Mouse (Mus musculus): ENCODE data around the gene Nhlh1. TPM values are rescaled to one million over a fixed set of nuclear protein-coding genes. Genes with fewer than 3 reads are reported as not detected.
A peak's percentile ranks its signal among the peaks of the same experiment; 100 is the strongest.

Gene Nhlh1
- 13.8 and 15.7 TPM in 2 replicates for polyA plus RNA-seq (2014; fragmentation: Nextera tagmentation; extraction: Ambion mirVana)

- 35% methylated on average over 2 of the region's 2 CpGs for WGBS
- H3K4me1 ChIP-seq (ENCODE audit: control insufficient read depth, insufficient read depth, low read length): peaks cover 28% of the 10 kb centered on the region
- peak within 1 kb of the TSS; percentile 54 for H3K9ac ChIP-seq (ENCODE audit: low read length)
- H3K36me3 ChIP-seq (ENCODE audit: control insufficient read depth, insufficient read depth, low read length): no peaks in the 10 kb centered on the region
- ATAC-seq (ENCODE audit: insufficient read depth, low FRiP score, low TSS enrichment) (peak; percentile 70), DNase-seq (ENCODE audit: low spot score) (peak; percentile 61)
- peak within 1 kb of the TSS; percentile 74 for H3K4me2 ChIP-seq (ENCODE audit: low read depth)
- peaks cover 8% of the 10 kb centered on the region; the same call in 1 of the 2 replicates for H3K27me3 ChIP-seq (ENCODE audit: control insufficient read depth, insufficient read depth, low read length)
- peak within 1 kb of the TSS; percentile 35 for H3K4me3 ChIP-seq (ENCODE audit: low read depth, low read length)
- H3K27ac ChIP-seq (ENCODE audit: low read depth, low read length): peak within 1 kb of the TSS; percentile 72
- no peaks in the 10 kb centered on the region for H3K9me3 ChIP-seq (ENCODE audit: control insufficient read depth, low read length)
These were observed at the start of gene Nhlh1 for GRCm38 (mm10) chr1:172057491-172057921. Nhlh1 (minus strand) TSS chr1:172057573.

GRCm38 (mm10) chr1:172105101-172105500 is 47.7 kb upstream of the Nhlh1 start:
- Histone ChIP-seq H3K36me3 (ENCODE audit: control insufficient read depth, insufficient read depth, low read length) (peaks cover 32% of the 10 kb centered on the region), H3K27me3 (ENCODE audit: control insufficient read depth, insufficient read depth, low read length) (no peaks in the 10 kb centered on the region), H3K4me3 (ENCODE audit: low read depth, low read length) (no peak overlapping the region), H3K4me2 (ENCODE audit: low read depth) (no peak overlapping the region), H3K27ac (ENCODE audit: low read depth, low read length) (no peak overlapping the region), H3K9ac (ENCODE audit: low read length) (no peak overlapping the region), H3K9me3 (ENCODE audit: control insufficient read depth, low read length) (no peaks in the 10 kb centered on the region), H3K4me1 (ENCODE audit: control insufficient read depth, insufficient read depth, low read length) (no peaks in the 10 kb centered on the region)
- WGBS: 75% methylated on average over 11 of the region's 11 CpGs
- ATAC-seq (ENCODE audit: insufficient read depth, low FRiP score, low TSS enrichment) (no peak), DNase-seq (ENCODE audit: low spot score) (no peak)

- peaks cover 31% of the 10 kb centered on the region for H3K36me3 ChIP-seq (ENCODE audit: control insufficient read depth, insufficient read depth, low read length)
- H3K4me1 ChIP-seq (ENCODE audit: control insufficient read depth, insufficient read depth, low read length): no peaks in the 10 kb centered on the region
- DNase-seq (ENCODE audit: low spot score): no peak
- no peaks in the 10 kb centered on the region for H3K9me3 ChIP-seq (ENCODE audit: control insufficient read depth, low read length)
- ATAC-seq (ENCODE audit: insufficient read depth, low FRiP score, low TSS enrichment): no peak
- no peak overlapping the region for H3K4me3 ChIP-seq (ENCODE audit: low read depth, low read length)
- 85% methylated on average over 4 of the region's 4 CpGs for WGBS
- H3K9ac ChIP-seq (ENCODE audit: low read length): no peak overlapping the region
- no peak overlapping the region for H3K27ac ChIP-seq (ENCODE audit: low read depth, low read length)
- no peak overlapping the region for H3K4me2 ChIP-seq (ENCODE audit: low read depth)
- no peaks in the 10 kb centered on the region for H3K27me3 ChIP-seq (ENCODE audit: control insufficient read depth, insufficient read depth, low read length)
These were observed 46.2 kb upstream of the Nhlh1 start for GRCm38 (mm10) chr1:172103619-172104018.

DNA sequence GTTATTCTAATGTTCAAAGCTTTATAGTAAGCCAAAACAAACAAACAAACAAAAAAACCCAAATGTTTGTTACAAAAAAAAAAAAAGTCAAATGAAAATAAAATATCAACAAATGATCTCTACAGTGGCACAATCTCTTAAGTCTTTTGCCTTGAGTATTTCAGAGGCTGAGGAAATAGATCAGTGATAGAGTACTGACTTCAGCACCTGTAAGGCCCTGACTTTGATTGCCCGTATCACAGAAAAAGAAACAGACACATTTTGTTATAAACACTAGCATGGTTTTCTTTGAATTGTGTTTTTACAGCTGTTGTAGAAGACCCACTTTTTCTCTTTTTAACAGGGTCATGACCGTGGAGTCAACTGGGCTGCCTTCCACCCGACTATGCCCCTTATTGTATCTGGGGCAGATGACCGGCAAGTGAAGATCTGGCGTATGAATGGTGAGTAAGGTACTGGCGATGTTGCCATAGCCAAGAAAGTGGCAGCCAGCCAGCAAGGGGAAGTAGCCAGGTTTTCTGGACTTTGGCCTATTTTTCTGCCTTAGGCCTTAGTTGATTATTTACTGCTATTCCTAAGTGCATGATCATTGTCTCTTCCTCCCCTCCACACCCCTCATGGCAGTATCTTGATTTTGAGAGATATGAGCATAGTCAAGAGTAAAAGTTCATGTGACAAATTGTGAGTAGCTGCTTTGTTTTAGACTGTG is 42.1 kb upstream of the Nhlh1 start:
- DNase-seq (ENCODE audit: low spot score): no peak
- WGBS: 82% methylated on average over 6 of the region's 6 CpGs
- H3K4me3 ChIP-seq (ENCODE audit: low read depth, low read length): no peak overlapping the region
- H3K9ac ChIP-seq (ENCODE audit: low read length): no peak overlapping the region
- no peaks in the 10 kb centered on the region for H3K4me1 ChIP-seq (ENCODE audit: control insufficient read depth, insufficient read depth, low read length)
- no peak for ATAC-seq (ENCODE audit: insufficient read depth, low FRiP score, low TSS enrichment)
- peaks cover 22% of the 10 kb centered on the region for H3K36me3 ChIP-seq (ENCODE audit: control insufficient read depth, insufficient read depth, low read length)
- H3K27ac ChIP-seq (ENCODE audit: low read depth, low read length): no peak overlapping the region
- no peaks in the 10 kb centered on the region for H3K9me3 ChIP-seq (ENCODE audit: control insufficient read depth, low read length)
- H3K4me2 ChIP-seq (ENCODE audit: low read depth): no peak overlapping the region
- no peaks in the 10 kb centered on the region for H3K27me3 ChIP-seq (ENCODE audit: control insufficient read depth, insufficient read depth, low read length)

- WGBS: 64% methylated on average over 6 of the region's 6 CpGs
- no peak overlapping the region for H3K9ac ChIP-seq (ENCODE audit: low read length)
These were observed 37.8 kb upstream of the Nhlh1 start for GRCm38 (mm10) chr1:172095202-172095601.

GRCm38 (mm10) chr1:172094295-172094694 is 36.9 kb upstream of the Nhlh1 start:
- H3K4me1 ChIP-seq (ENCODE audit: control insufficient read depth, insufficient read depth, low read length): no peaks in the 10 kb centered on the region
- no peak for DNase-seq (ENCODE audit: low spot score)
- H3K36me3 ChIP-seq (ENCODE audit: control insufficient read depth, insufficient read depth, low read length): peaks cover 8% of the 10 kb centered on the region
- no peaks in the 10 kb centered on the region for H3K9me3 ChIP-seq (ENCODE audit: control insufficient read depth, low read length)
- H3K27ac ChIP-seq (ENCODE audit: low read depth, low read length): no peak overlapping the region
- H3K9ac ChIP-seq (ENCODE audit: low read length): no peak overlapping the region
- no peak for ATAC-seq (ENCODE audit: insufficient read depth, low FRiP score, low TSS enrichment)
- H3K4me2 ChIP-seq (ENCODE audit: low read depth): no peak overlapping the region
- no peaks in the 10 kb centered on the region for H3K27me3 ChIP-seq (ENCODE audit: control insufficient read depth, insufficient read depth, low read length)
- H3K4me3 ChIP-seq (ENCODE audit: low read depth, low read length): no peak overlapping the region

More at GRCm38 (mm10) chr1:172095202-172095601, 37.8 kb upstream of the Nhlh1 start:
- Histone ChIP-seq H3K4me3 (ENCODE audit: low read depth, low read length) (no peak overlapping the region), H3K27ac (ENCODE audit: low read depth, low read length) (no peak overlapping the region), H3K4me1 (ENCODE audit: control insufficient read depth, insufficient read depth, low read length) (no peaks in the 10 kb centered on the region), H3K4me2 (ENCODE audit: low read depth) (no peak overlapping the region), H3K9me3 (ENCODE audit: control insufficient read depth, low read length) (no peaks in the 10 kb centered on the region), H3K36me3 (ENCODE audit: control insufficient read depth, insufficient read depth, low read length) (peaks cover 11% of the 10 kb centered on the region), H3K27me3 (ENCODE audit: control insufficient read depth, insufficient read depth, low read length) (no peaks in the 10 kb centered on the region)
- ATAC-seq (ENCODE audit: insufficient read depth, low FRiP score, low TSS enrichment) (no peak), DNase-seq (ENCODE audit: low spot score) (no peak)

DNA sequence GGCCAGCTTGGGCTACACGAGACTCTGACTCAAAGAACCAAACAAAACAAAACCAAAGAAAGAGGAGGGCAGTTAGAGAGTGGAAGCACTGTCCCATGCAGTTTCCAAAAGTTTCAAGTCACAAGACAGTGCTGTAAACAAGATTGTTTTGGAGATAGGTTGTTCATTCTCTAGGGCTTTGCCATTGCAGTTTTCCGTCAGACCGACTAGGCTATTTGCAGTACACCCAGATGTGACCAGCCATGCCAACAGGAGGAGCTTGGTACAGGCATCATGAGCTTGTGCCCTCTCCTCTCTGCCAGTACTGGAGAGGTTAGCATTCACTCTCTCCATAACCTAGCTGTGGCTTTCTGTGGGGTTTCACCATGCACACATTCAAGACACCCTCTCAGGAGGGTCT is 36.1 kb upstream of the Nhlh1 start:
- 71% methylated on average over 3 of the region's 3 CpGs for WGBS
- Histone ChIP-seq H3K9ac (ENCODE audit: low read length) (no peak overlapping the region), H3K9me3 (ENCODE audit: control insufficient read depth, low read length) (no peaks in the 10 kb centered on the region), H3K27me3 (ENCODE audit: control insufficient read depth, insufficient read depth, low read length) (no peaks in the 10 kb centered on the region), H3K4me3 (ENCODE audit: low read depth, low read length) (no peak overlapping the region), H3K4me1 (ENCODE audit: control insufficient read depth, insufficient read depth, low read length) (no peaks in the 10 kb centered on the region), H3K27ac (ENCODE audit: low read depth, low read length) (no peak overlapping the region), H3K36me3 (ENCODE audit: control insufficient read depth, insufficient read depth, low read length) (peaks cover 8% of the 10 kb centered on the region), H3K4me2 (ENCODE audit: low read depth) (no peak overlapping the region)
- DNase-seq (ENCODE audit: low spot score): no peak
- no peak for ATAC-seq (ENCODE audit: insufficient read depth, low FRiP score, low TSS enrichment)

- peak overlapping the region; percentile 46; the same call in 1 of the 2 replicates for H3K27ac ChIP-seq (ENCODE audit: low read depth, low read length)
These were observed 25.6 kb upstream of the Nhlh1 start for GRCm38 (mm10) chr1:172082899-172083445.

More at GRCm38 (mm10) chr1:172082899-172083445, 25.6 kb upstream of the Nhlh1 start:
- 3% methylated on average over 24 of the region's 24 CpGs for WGBS
- no peaks in the 10 kb centered on the region for H3K27me3 ChIP-seq (ENCODE audit: control insufficient read depth, insufficient read depth, low read length)
- H3K4me2 ChIP-seq (ENCODE audit: low read depth): peak overlapping the region; percentile 82
- no peaks in the 10 kb centered on the region for H3K9me3 ChIP-seq (ENCODE audit: control insufficient read depth, low read length)
- H3K4me1 ChIP-seq (ENCODE audit: control insufficient read depth, insufficient read depth, low read length): peaks cover 6% of the 10 kb centered on the region; the same call in 1 of the 2 replicates
- H3K9ac ChIP-seq (ENCODE audit: low read length): peak overlapping the region; percentile 93
- peaks cover 6% of the 10 kb centered on the region for H3K36me3 ChIP-seq (ENCODE audit: control insufficient read depth, insufficient read depth, low read length)
- H3K4me3 ChIP-seq (ENCODE audit: low read depth, low read length): peak overlapping the region; percentile 91
- ATAC-seq (ENCODE audit: insufficient read depth, low FRiP score, low TSS enrichment) (peak; percentile 70), DNase-seq (ENCODE audit: low spot score) (no peak)
